Mouse (Mus musculus): ENCODE results near the gene Rtn2. TPM values are rescaled to one million over a fixed set of nuclear protein-coding genes. Genes with fewer than 3 reads are reported as not detected.

The Rtn2 gene
- total RNA-seq (2014; rRNA removed) (0.27 and 0.65 TPM in 2 replicates), polyA plus RNA-seq (2012; rRNA removed) (0.62 and 1.1 TPM in 2 replicates)

DNA sequence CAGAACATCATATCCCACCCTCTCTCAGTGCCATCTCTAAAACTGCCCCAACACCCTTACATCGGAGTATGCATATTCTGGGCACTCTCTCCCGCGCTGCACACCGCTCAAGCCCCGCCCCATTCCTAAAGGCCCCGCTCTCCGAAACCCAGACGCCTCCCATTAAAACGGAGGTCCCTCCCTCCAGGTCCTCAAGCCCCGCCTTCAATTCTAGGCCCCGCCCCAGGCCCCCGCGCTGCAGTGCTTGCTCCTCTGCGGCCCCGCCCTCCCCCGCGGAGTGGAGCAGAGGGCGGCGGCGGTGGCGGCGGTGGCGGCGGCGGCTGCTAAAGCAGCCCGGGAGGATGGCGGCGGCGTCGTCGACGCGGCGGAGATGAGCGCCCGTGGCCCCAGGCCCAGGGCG is at the start of gene Rtn2:
Rtn2 (plus strand) TSS at position 240 of the 400 bp plus-strand sequence.
- no peaks in the 10 kb centered on the region for H3K36me3 ChIP-seq (ENCODE audit: control insufficient read depth, insufficient read depth, low read length)
- no peak within 1 kb of the TSS for H3K27ac ChIP-seq (replicated peaks; ENCODE audit: insufficient read depth, low read depth, low read length)
- 1% methylated on average over 37 of the region's 37 CpGs for WGBS
- peak within 1 kb of the TSS; percentile 48 for H3K4me3 ChIP-seq (ENCODE audit: insufficient read depth, low read depth, low read length)
- peaks cover 8% of the 10 kb centered on the region for H3K27me3 ChIP-seq (ENCODE audit: control insufficient read depth, insufficient read depth, low read length)
- no peaks in the 10 kb centered on the region for H3K4me1 ChIP-seq (ENCODE audit: control insufficient read depth, insufficient read depth, low read length)
- DNase-seq (ENCODE audit: extremely low read depth, low read depth, low spot score) = peak; percentile 62
- TF ChIP-seq POLR2A (IDR thresholded peaks at IDR 0.05; ENCODE audit: extremely low read depth, insufficient read depth, low read length) = no peak
- TF ChIP-seq CTCF (IDR thresholded peaks at IDR 0.05; ENCODE audit: low read depth, low read length) = no peak
- no peak within 1 kb of the TSS for H3K9ac ChIP-seq (ENCODE audit: low read depth, low read length)
- no peaks in the 10 kb centered on the region for H3K79me2 ChIP-seq (ENCODE audit: control insufficient read depth, insufficient read depth, low read length)

DNA sequence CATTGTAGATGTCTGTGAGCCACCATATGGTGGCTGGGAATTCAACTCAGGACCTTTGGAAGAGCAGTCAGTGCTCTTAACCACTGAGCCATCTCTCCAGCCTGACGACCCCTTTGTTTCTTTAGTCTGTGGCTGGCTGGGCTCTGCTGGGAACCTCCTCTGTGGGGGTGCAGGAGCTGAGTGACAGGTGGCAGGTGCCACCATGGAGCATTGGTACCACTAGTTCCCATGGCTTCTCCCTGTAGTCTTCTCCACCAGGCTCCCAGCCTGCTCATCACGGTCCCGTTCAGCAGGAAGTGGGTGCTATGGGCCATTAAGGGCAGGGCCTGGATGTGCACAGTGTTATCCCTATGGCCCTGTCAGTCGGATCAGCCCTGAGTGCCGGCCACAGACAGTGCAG is 47.8 kb upstream of the Rtn2 start:
- peak overlapping the region; percentile 13 for H3K9ac ChIP-seq (ENCODE audit: low read depth, low read length)
- DNase-seq (ENCODE audit: extremely low read depth, low read depth, low spot score) = no peak
- H3K27me3 ChIP-seq (ENCODE audit: control insufficient read depth, insufficient read depth, low read length) = no peaks in the 10 kb centered on the region
- no peaks in the 10 kb centered on the region for H3K36me3 ChIP-seq (ENCODE audit: control insufficient read depth, insufficient read depth, low read length)
- peak overlapping the region; percentile 89 for H3K27ac ChIP-seq (replicated peaks; ENCODE audit: insufficient read depth, low read depth, low read length)
- H3K79me2 ChIP-seq (ENCODE audit: control insufficient read depth, insufficient read depth, low read length) = peaks cover 32% of the 10 kb centered on the region; the same call in 1 of the 2 replicates
- H3K4me3 ChIP-seq (ENCODE audit: insufficient read depth, low read depth, low read length) = no peak overlapping the region
- WGBS = 60% methylated on average over 5 of the region's 5 CpGs
- TF ChIP-seq CTCF (IDR thresholded peaks at IDR 0.05; ENCODE audit: low read depth, low read length) (no peak), POLR2A (IDR thresholded peaks at IDR 0.05; ENCODE audit: extremely low read depth, insufficient read depth, low read length) (no peak)
- peaks cover 47% of the 10 kb centered on the region for H3K4me1 ChIP-seq (ENCODE audit: control insufficient read depth, insufficient read depth, low read length)

DNA sequence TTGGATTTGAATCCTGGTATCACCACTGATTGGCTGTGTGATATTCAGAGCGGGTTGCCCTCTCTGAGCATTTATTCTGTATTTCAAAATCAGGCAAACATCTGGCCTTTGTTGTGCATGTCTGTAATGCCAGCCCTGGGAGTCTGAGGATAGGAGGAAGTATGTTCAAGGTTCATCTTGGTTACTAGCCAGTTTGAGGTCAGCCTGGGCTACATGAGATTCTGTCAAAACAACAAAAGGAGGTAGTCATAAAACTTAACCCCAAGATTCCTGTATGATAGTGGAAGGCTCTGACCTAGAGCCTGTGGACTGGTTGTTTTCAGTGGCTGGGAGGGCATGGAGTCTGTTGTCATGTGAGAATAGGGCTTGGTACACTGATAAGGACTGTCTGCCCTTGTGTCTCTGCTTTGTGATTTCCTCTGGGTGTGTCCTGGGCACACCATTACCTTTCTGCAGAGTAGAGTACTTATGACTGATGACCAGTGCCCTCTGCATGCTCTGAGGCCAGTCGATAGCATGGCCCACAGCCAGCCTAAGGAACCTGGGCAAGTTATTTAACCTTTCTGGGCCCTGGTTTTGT is 47.2 kb upstream of the Rtn2 start:
- TF ChIP-seq POLR2A (IDR thresholded peaks at IDR 0.05; ENCODE audit: extremely low read depth, insufficient read depth, low read length) (no peak), CTCF (IDR thresholded peaks at IDR 0.05; ENCODE audit: low read depth, low read length) (no peak)
- 24% methylated on average over 2 of the region's 2 CpGs for WGBS
- peak; percentile 97 for DNase-seq (ENCODE audit: extremely low read depth, low read depth, low spot score)
- Histone ChIP-seq H3K4me1 (ENCODE audit: control insufficient read depth, insufficient read depth, low read length) (peaks cover 45% of the 10 kb centered on the region), H3K27me3 (ENCODE audit: control insufficient read depth, insufficient read depth, low read length) (no peaks in the 10 kb centered on the region), H3K36me3 (ENCODE audit: control insufficient read depth, insufficient read depth, low read length) (no peaks in the 10 kb centered on the region), H3K9ac (ENCODE audit: low read depth, low read length) (0 out of 2 replicates have a peak overlapping the region, but pooled peaks have one; percentile 13), H3K79me2 (ENCODE audit: control insufficient read depth, insufficient read depth, low read length) (peaks cover 36% of the 10 kb centered on the region; the same call in 1 of the 2 replicates), H3K4me3 (ENCODE audit: insufficient read depth, low read depth, low read length) (no peak overlapping the region), H3K27ac (replicated peaks; ENCODE audit: insufficient read depth, low read depth, low read length) (peak overlapping the region; percentile 89)

DNA sequence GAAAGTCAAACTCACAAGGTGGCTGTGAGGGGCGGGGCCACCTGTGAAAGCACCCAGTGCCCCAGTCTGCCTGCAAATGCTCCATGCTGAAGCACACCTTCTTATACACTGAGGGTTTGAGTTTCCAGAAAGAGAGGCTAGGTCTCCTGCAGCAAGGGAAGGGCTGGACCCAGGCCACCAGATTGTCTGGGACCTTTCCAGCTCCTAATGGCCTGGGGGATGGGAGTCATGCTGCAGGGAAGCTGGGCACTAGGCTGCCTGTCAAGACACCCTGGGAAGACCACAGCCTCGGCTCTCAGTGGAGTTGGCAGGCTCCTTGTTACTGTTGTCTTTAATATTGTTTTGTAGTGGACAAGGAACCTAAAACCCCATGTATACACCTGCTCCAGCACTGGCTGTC is 46.0 kb upstream of the Rtn2 start:
- 63% methylated on average over 2 of the region's 2 CpGs for WGBS
- Histone ChIP-seq H3K36me3 (ENCODE audit: control insufficient read depth, insufficient read depth, low read length) (no peaks in the 10 kb centered on the region), H3K79me2 (ENCODE audit: control insufficient read depth, insufficient read depth, low read length) (peaks cover 37% of the 10 kb centered on the region; the same call in 1 of the 2 replicates), H3K27me3 (ENCODE audit: control insufficient read depth, insufficient read depth, low read length) (no peaks in the 10 kb centered on the region), H3K4me1 (ENCODE audit: control insufficient read depth, insufficient read depth, low read length) (peaks cover 34% of the 10 kb centered on the region), H3K4me3 (ENCODE audit: insufficient read depth, low read depth, low read length) (no peak overlapping the region), H3K9ac (ENCODE audit: low read depth, low read length) (peak overlapping the region; percentile 21; the same call in 1 of the 2 replicates), H3K27ac (replicated peaks; ENCODE audit: insufficient read depth, low read depth, low read length) (peak overlapping the region; percentile 89)
- TF ChIP-seq CTCF (IDR thresholded peaks at IDR 0.05; ENCODE audit: low read depth, low read length) (no peak), POLR2A (IDR thresholded peaks at IDR 0.05; ENCODE audit: extremely low read depth, insufficient read depth, low read length) (no peak)
- DNase-seq (ENCODE audit: extremely low read depth, low read depth, low spot score) = peak; percentile 29

DNA sequence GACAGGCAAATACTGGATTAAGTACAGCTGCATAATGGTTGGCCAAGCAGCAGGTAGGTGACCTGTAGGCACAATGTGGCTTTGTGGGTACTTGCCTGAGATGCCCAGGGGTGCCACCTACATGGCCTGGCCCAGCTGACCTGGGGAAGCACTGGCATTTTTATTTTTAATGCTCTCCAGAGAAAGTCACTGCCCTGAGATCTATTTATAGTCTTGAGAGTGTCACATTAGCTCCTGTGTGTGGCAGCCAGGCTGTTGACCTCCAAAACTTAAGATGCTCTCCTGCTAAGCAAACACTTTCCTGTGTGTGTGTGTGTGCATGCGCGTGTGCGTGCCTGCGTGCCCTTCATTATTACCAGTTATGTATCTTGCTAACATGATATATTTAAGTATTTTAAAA is 44.1 kb upstream of the Rtn2 start:
- peaks cover 18% of the 10 kb centered on the region for H3K4me1 ChIP-seq (ENCODE audit: control insufficient read depth, insufficient read depth, low read length)
- H3K27ac ChIP-seq (replicated peaks; ENCODE audit: insufficient read depth, low read depth, low read length) = no peak overlapping the region

DNA sequence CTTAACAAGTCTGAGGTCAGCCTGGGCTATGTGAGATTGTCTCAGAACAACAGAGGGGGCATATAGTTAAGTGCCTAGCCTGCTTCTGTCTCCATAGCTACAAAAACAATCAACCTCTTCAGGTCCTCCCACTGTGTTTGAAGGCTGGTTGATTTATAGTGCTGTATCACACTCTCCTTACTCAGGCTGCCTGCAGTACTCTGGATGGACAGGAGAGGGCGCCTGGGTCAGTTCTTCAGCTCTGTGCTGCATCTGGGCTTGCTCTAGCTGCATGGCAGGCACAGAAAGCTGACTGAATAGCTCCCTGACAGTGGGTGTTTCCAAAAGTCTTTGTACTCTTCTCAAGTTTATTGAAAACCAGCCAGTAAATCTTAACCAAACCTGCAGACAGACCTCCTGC is 43.0 kb upstream of the Rtn2 start:
- H3K79me2 ChIP-seq (ENCODE audit: control insufficient read depth, insufficient read depth, low read length) = peaks cover 25% of the 10 kb centered on the region; the same call in 1 of the 2 replicates
- no peaks in the 10 kb centered on the region for H3K27me3 ChIP-seq (ENCODE audit: control insufficient read depth, insufficient read depth, low read length)
- H3K9ac ChIP-seq (ENCODE audit: low read depth, low read length) = no peak overlapping the region
- H3K36me3 ChIP-seq (ENCODE audit: control insufficient read depth, insufficient read depth, low read length) = no peaks in the 10 kb centered on the region
- H3K4me1 ChIP-seq (ENCODE audit: control insufficient read depth, insufficient read depth, low read length) = peaks cover 16% of the 10 kb centered on the region
- WGBS = 0% methylated on average over 1 of the region's 1 CpGs
- no peak overlapping the region for H3K4me3 ChIP-seq (ENCODE audit: insufficient read depth, low read depth, low read length)
- TF ChIP-seq POLR2A (IDR thresholded peaks at IDR 0.05; ENCODE audit: extremely low read depth, insufficient read depth, low read length) (no peak), CTCF (IDR thresholded peaks at IDR 0.05; ENCODE audit: low read depth, low read length) (peak; percentile 95)
- peak; percentile 51 for DNase-seq (ENCODE audit: extremely low read depth, low read depth, low spot score)
- H3K27ac ChIP-seq (replicated peaks; ENCODE audit: insufficient read depth, low read depth, low read length) = no peak overlapping the region

More for the DNA sequence above, 44.1 kb upstream of the Rtn2 start:
- TF ChIP-seq CTCF (IDR thresholded peaks at IDR 0.05; ENCODE audit: low read depth, low read length) (no peak), POLR2A (IDR thresholded peaks at IDR 0.05; ENCODE audit: extremely low read depth, insufficient read depth, low read length) (no peak)
- 86% methylated on average over 4 of the region's 4 CpGs for WGBS
- Histone ChIP-seq H3K9ac (ENCODE audit: low read depth, low read length) (no peak overlapping the region), H3K36me3 (ENCODE audit: control insufficient read depth, insufficient read depth, low read length) (no peaks in the 10 kb centered on the region), H3K79me2 (ENCODE audit: control insufficient read depth, insufficient read depth, low read length) (peaks cover 25% of the 10 kb centered on the region; the same call in 1 of the 2 replicates), H3K27me3 (ENCODE audit: control insufficient read depth, insufficient read depth, low read length) (no peaks in the 10 kb centered on the region), H3K4me3 (ENCODE audit: insufficient read depth, low read depth, low read length) (no peak overlapping the region)
- no peak for DNase-seq (ENCODE audit: extremely low read depth, low read depth, low spot score)
